Mouse (Mus musculus): ENCODE data around the gene Pcdh18. TPM values are rescaled to one million over a fixed set of nuclear protein-coding genes. Genes with fewer than 3 reads are reported as not detected.

Gene Pcdh18
- 53.0 and 58.6 TPM in 2 replicates for polyA plus RNA-seq (2016; fragmentation: Nextera tagmentation; extraction: Ambion mirVana)

- WGBS = 2% methylated on average over 43 of the region's 43 CpGs
- peak; percentile 92 for ATAC-seq (ENCODE audit: low FRiP score)
- no peaks in the 10 kb centered on the region for H3K9me3 ChIP-seq
These were observed at the start of gene Pcdh18 for GRCm38 (mm10) chr3:49756870-49757625. Gene Pcdh18 (minus strand): TSS chr3:49757325.

GRCm38 (mm10) chr3:49806823-49807222 is 49.7 kb upstream of the Pcdh18 start:
- Histone ChIP-seq H3K4me3 (replicated peaks) (no peak overlapping the region), H3K9me3 (no peaks in the 10 kb centered on the region), H3K27me3 (no peaks in the 10 kb centered on the region), H3K9ac (no peak overlapping the region), H3K4me2 (no peak overlapping the region), H3K36me3 (replicated peaks) (no peaks in the 10 kb centered on the region), H3K27ac (no peak overlapping the region), H3K4me1 (no peaks in the 10 kb centered on the region)
- 60% methylated on average over 2 of the region's 2 CpGs for WGBS
- no peak for ATAC-seq (ENCODE audit: low FRiP score)

More at GRCm38 (mm10) chr3:49756870-49757625, at the start of gene Pcdh18:
- Histone ChIP-seq H3K27ac (peak within 1 kb of the TSS; percentile 94), H3K4me1 (peaks cover 41% of the 10 kb centered on the region), H3K4me3 (replicated peaks) (peak within 1 kb of the TSS; percentile 61), H3K9ac (peak within 1 kb of the TSS; percentile 76), H3K27me3 (no peaks in the 10 kb centered on the region), H3K4me2 (peak within 1 kb of the TSS; percentile 60), H3K36me3 (replicated peaks) (peaks cover 28% of the 10 kb centered on the region)

- Histone ChIP-seq H3K36me3 (replicated peaks) (no peaks in the 10 kb centered on the region), H3K4me1 (no peaks in the 10 kb centered on the region), H3K27ac (no peak overlapping the region), H3K9ac (no peak overlapping the region), H3K4me2 (no peak overlapping the region), H3K27me3 (no peaks in the 10 kb centered on the region), H3K4me3 (replicated peaks) (no peak overlapping the region), H3K9me3 (no peaks in the 10 kb centered on the region)
- no peak for ATAC-seq (ENCODE audit: low FRiP score)
- WGBS = 80% methylated on average over 1 of the region's 1 CpGs
These were observed 48.4 kb upstream of the Pcdh18 start for GRCm38 (mm10) chr3:49805511-49805910.

- WGBS = 13% methylated on average over 2 of the region's 2 CpGs
These were observed 31.2 kb upstream of the Pcdh18 start for GRCm38 (mm10) chr3:49788296-49788695.

GRCm38 (mm10) chr3:49787719-49788118 is 30.6 kb upstream of the Pcdh18 start:
- Histone ChIP-seq H3K4me1 (peaks cover 3% of the 10 kb centered on the region; the same call in 1 of the 2 replicates), H3K27me3 (no peaks in the 10 kb centered on the region), H3K36me3 (replicated peaks) (no peaks in the 10 kb centered on the region), H3K9ac (no peak overlapping the region), H3K9me3 (no peaks in the 10 kb centered on the region), H3K27ac (no peak overlapping the region), H3K4me2 (no peak overlapping the region), H3K4me3 (replicated peaks) (no peak overlapping the region)
- no peak for ATAC-seq (ENCODE audit: low FRiP score)
- WGBS = 66% methylated on average over 4 of the region's 4 CpGs

More at GRCm38 (mm10) chr3:49788296-49788695, 31.2 kb upstream of the Pcdh18 start:
- Histone ChIP-seq H3K4me2 (no peak overlapping the region), H3K36me3 (replicated peaks) (no peaks in the 10 kb centered on the region), H3K27ac (no peak overlapping the region), H3K9ac (no peak overlapping the region), H3K4me1 (peaks cover 3% of the 10 kb centered on the region; the same call in 1 of the 2 replicates), H3K9me3 (no peaks in the 10 kb centered on the region), H3K4me3 (replicated peaks) (no peak overlapping the region), H3K27me3 (no peaks in the 10 kb centered on the region)
- ATAC-seq (ENCODE audit: low FRiP score) = no peak

- H3K4me1 ChIP-seq = peaks cover 16% of the 10 kb centered on the region
- H3K27ac ChIP-seq = peak overlapping the region; percentile 42; the same call in 1 of the 2 replicates
- peak; percentile 93 for ATAC-seq (ENCODE audit: low FRiP score)
- H3K27me3 ChIP-seq = no peaks in the 10 kb centered on the region
- no peak overlapping the region for H3K9ac ChIP-seq
- H3K4me2 ChIP-seq = no peak overlapping the region
- H3K36me3 ChIP-seq (replicated peaks) = no peaks in the 10 kb centered on the region
- no peak overlapping the region for H3K4me3 ChIP-seq (replicated peaks)
- H3K9me3 ChIP-seq = no peaks in the 10 kb centered on the region
- WGBS = under 1% methylated on average over 3 of the region's 3 CpGs
These were observed 12.0 kb upstream of the Pcdh18 start for GRCm38 (mm10) chr3:49768992-49769738.

- WGBS = 80% methylated on average over 5 of the region's 5 CpGs
- H3K9ac ChIP-seq = no peak overlapping the region
- H3K4me1 ChIP-seq = peaks cover 8% of the 10 kb centered on the region
- no peaks in the 10 kb centered on the region for H3K36me3 ChIP-seq (replicated peaks)
- no peaks in the 10 kb centered on the region for H3K27me3 ChIP-seq
- no peak overlapping the region for H3K4me2 ChIP-seq
- no peaks in the 10 kb centered on the region for H3K9me3 ChIP-seq
- no peak overlapping the region for H3K4me3 ChIP-seq (replicated peaks)
- ATAC-seq (ENCODE audit: low FRiP score) = no peak
- H3K27ac ChIP-seq = no peak overlapping the region
These were observed 5.6 kb upstream of the Pcdh18 start for GRCm38 (mm10) chr3:49762711-49763110.

GRCm38 (mm10) chr3:49761971-49762370 is 4.8 kb upstream of the Pcdh18 start:
- Histone ChIP-seq H3K27me3 (no peaks in the 10 kb centered on the region), H3K9me3 (no peaks in the 10 kb centered on the region)
- ATAC-seq (ENCODE audit: low FRiP score) = no peak

GRCm38 (mm10) chr3:49757626-49758019 is 498 bp upstream of the Pcdh18 start:
- peak overlapping the region; percentile 61 for H3K4me3 ChIP-seq (replicated peaks)
- ATAC-seq (ENCODE audit: low FRiP score) = peak; percentile 58
- H3K4me1 ChIP-seq = peaks cover 37% of the 10 kb centered on the region
- H3K4me2 ChIP-seq = peak overlapping the region; percentile 60
- H3K27ac ChIP-seq = peak overlapping the region; percentile 94
- H3K27me3 ChIP-seq = no peaks in the 10 kb centered on the region
- H3K36me3 ChIP-seq (replicated peaks) = peaks cover 23% of the 10 kb centered on the region
- H3K9me3 ChIP-seq = no peaks in the 10 kb centered on the region
- peak overlapping the region; percentile 76 for H3K9ac ChIP-seq
- under 1% methylated on average over 6 of the region's 6 CpGs for WGBS

More at GRCm38 (mm10) chr3:49761971-49762370, 4.8 kb upstream of the Pcdh18 start:
- H3K4me1 ChIP-seq = peaks cover 8% of the 10 kb centered on the region
- H3K4me2 ChIP-seq = no peak overlapping the region
- no peak overlapping the region for H3K9ac ChIP-seq
- H3K4me3 ChIP-seq (replicated peaks) = no peak overlapping the region
- no peak overlapping the region for H3K27ac ChIP-seq
- no peaks in the 10 kb centered on the region for H3K36me3 ChIP-seq (replicated peaks)

GRCm38 (mm10) chr3:49755986-49756845 is 909 bp downstream of the Pcdh18 start:
- Histone ChIP-seq H3K36me3 (replicated peaks) (peaks cover 36% of the 10 kb centered on the region), H3K4me3 (replicated peaks) (peak overlapping the region; percentile 61), H3K9me3 (no peaks in the 10 kb centered on the region), H3K27ac (peak overlapping the region; percentile 94), H3K27me3 (no peaks in the 10 kb centered on the region), H3K4me2 (peak overlapping the region; percentile 60), H3K9ac (peak overlapping the region; percentile 76), H3K4me1 (peaks cover 45% of the 10 kb centered on the region)
- peak; percentile 10; the same call in 1 of the 2 replicates for ATAC-seq (ENCODE audit: low FRiP score)
- WGBS = under 1% methylated on average over 36 of the region's 36 CpGs

- Histone ChIP-seq H3K4me3 (replicated peaks) (peak overlapping the region; percentile 61; the same call in 1 of the 2 replicates), H3K36me3 (replicated peaks) (peaks cover 60% of the 10 kb centered on the region), H3K9ac (no peak overlapping the region), H3K27me3 (no peaks in the 10 kb centered on the region), H3K4me2 (peak overlapping the region; percentile 60), H3K4me1 (peaks cover 50% of the 10 kb centered on the region), H3K27ac (no peak overlapping the region), H3K9me3 (no peaks in the 10 kb centered on the region)
- 61% methylated on average over 4 of the region's 4 CpGs for WGBS
- no peak for ATAC-seq (ENCODE audit: low FRiP score)
These were observed 4.4 kb downstream of the Pcdh18 start for GRCm38 (mm10) chr3:49752766-49753165.
